8 mouse cellular contexts compared by ENCODE assay signal in genomic region chr10:109920607-109921187, GRCm38 (mm10).
DNase-seq lines count a peak whose midpoint lies in the region; ATAC-seq and TF ChIP-seq lines count a peak whose summit lies in the region.

No protein-coding gene starts in this region.

- H3K79me2 ChIP-seq in C2C12 (ENCODE audit: control insufficient read depth, insufficient read depth) (no peaks in the 10 kb centered on the region), myocyte (ENCODE audit: control insufficient read depth, insufficient read depth) (no peaks in the 10 kb centered on the region)

- H3K27me3 ChIP-seq in C2C12 (ENCODE audit: control insufficient read depth, insufficient read depth, insufficient read length) (no peaks in the 10 kb centered on the region), myocyte (ENCODE audit: control insufficient read depth, insufficient read depth, insufficient read length) (no peaks in the 10 kb centered on the region)
- H3K27me3 ChIP-seq in embryonic facial prominence, embryonic 14.5 days (replicated peaks; ENCODE audit: control insufficient read depth, insufficient read depth, low read length) = no peaks in the 10 kb centered on the region
- H3K27me3 ChIP-seq in heart, embryonic 12.5 days (replicated peaks) = no peaks in the 10 kb centered on the region
- no peaks in the 10 kb centered on the region for H3K27me3 ChIP-seq in limb, embryonic 15.5 days

- H3K27ac ChIP-seq in embryonic facial prominence, embryonic 14.5 days (replicated peaks; ENCODE audit: low read depth, low read length) = no peak overlapping the region
- no peak overlapping the region for H3K27ac ChIP-seq in heart, embryonic 12.5 days (ENCODE audit: poor library complexity, severe bottlenecking)
- no peak overlapping the region for H3K27ac ChIP-seq in limb, embryonic 15.5 days

- H3K4me3 ChIP-seq in C2C12 (ENCODE audit: insufficient read depth, poor library complexity, severe bottlenecking) (no peak overlapping the region), myocyte (no peak overlapping the region)
- H3K4me3 ChIP-seq in embryonic facial prominence, embryonic 14.5 days (ENCODE audit: low read depth, low read length) = peak overlapping the region; percentile 16; the same call in 1 of the 2 replicates
- no peak overlapping the region for H3K4me3 ChIP-seq in heart, embryonic 12.5 days
- H3K4me3 ChIP-seq in limb, embryonic 15.5 days = no peak overlapping the region

- H3K36me3 ChIP-seq in C2C12 (ENCODE audit: control insufficient read depth, insufficient read depth) (no peaks in the 10 kb centered on the region), myocyte (ENCODE audit: control insufficient read depth, insufficient read depth) (no peaks in the 10 kb centered on the region)
- no peaks in the 10 kb centered on the region for H3K36me3 ChIP-seq in embryonic facial prominence, embryonic 14.5 days (ENCODE audit: control insufficient read depth, insufficient read depth, low read length)
- no peaks in the 10 kb centered on the region for H3K36me3 ChIP-seq in heart, embryonic 12.5 days
- no peaks in the 10 kb centered on the region for H3K36me3 ChIP-seq in limb, embryonic 15.5 days

- peak; percentile 29 for TF ChIP-seq CTCF in C2C12 (IDR thresholded peaks at IDR 0.05; ENCODE audit: control insufficient read depth, insufficient read depth, insufficient read length)

- no peak for TF ChIP-seq POLR2A in myocyte (IDR thresholded peaks at IDR 0.05; ENCODE audit: insufficient read length, low read depth)

- H3K4me2 ChIP-seq in embryonic facial prominence, embryonic 14.5 days (ENCODE audit: low read depth, low read length) = peak overlapping the region; percentile 54
- H3K4me2 ChIP-seq in heart, embryonic 12.5 days = no peak overlapping the region
- peak overlapping the region; percentile 13; the same call in 1 of the 2 replicates for H3K4me2 ChIP-seq in limb, embryonic 15.5 days
- H3K4me2 ChIP-seq in myocyte (ENCODE audit: low read depth) = peak overlapping the region; percentile 38

- peak; percentile 66 to 73 for DNase-seq in adrenal gland, postnatal 36 days
- DNase-seq in embryonic facial prominence, embryonic 14.5 days (ENCODE audit: low spot score) = peak; percentile 88
- DNase-seq in kidney, adult 9 months = peak; percentile 64
- DNase-seq in urinary bladder, adult 2 months (ENCODE audit: low spot score) = peak; percentile 26

- WGBS in embryonic facial prominence, embryonic 14.5 days = 10% methylated on average over 6 of the region's 6 CpGs
- 15% methylated on average over 6 of the region's 6 CpGs for WGBS in heart, embryonic 12.5 days
- WGBS in limb, embryonic 15.5 days = 10% methylated on average over 6 of the region's 6 CpGs

- no peaks in the 10 kb centered on the region for H3K9me3 ChIP-seq in embryonic facial prominence, embryonic 14.5 days (ENCODE audit: control insufficient read depth, low read length)
- no peaks in the 10 kb centered on the region for H3K9me3 ChIP-seq in heart, embryonic 12.5 days (replicated peaks)
- H3K9me3 ChIP-seq in limb, embryonic 15.5 days = no peaks in the 10 kb centered on the region

- no peaks in the 10 kb centered on the region for H3K79me3 ChIP-seq in C2C12 (ENCODE audit: low read depth)

- peaks cover 5% of the 10 kb centered on the region for H3K4me1 ChIP-seq in embryonic facial prominence, embryonic 14.5 days (ENCODE audit: control insufficient read depth, insufficient read depth, low read length)
- H3K4me1 ChIP-seq in heart, embryonic 12.5 days (replicated peaks) = no peaks in the 10 kb centered on the region
- no peaks in the 10 kb centered on the region; the same call in 1 of the 2 replicates for H3K4me1 ChIP-seq in limb, embryonic 15.5 days

- peak; percentile 84 for ATAC-seq in embryonic facial prominence, embryonic 14.5 days (ENCODE audit: low read depth)
- ATAC-seq in heart, embryonic 12.5 days (ENCODE audit: insufficient number of reproducible peaks, low FRiP score) = peak; percentile 68
- ATAC-seq in limb, embryonic 15.5 days (ENCODE audit: insufficient number of reproducible peaks, low FRiP score, low TSS enrichment, low read depth) = no peak

- no peak overlapping the region for H3K9ac ChIP-seq in embryonic facial prominence, embryonic 14.5 days (ENCODE audit: low read depth, low read length)
- H3K9ac ChIP-seq in heart, embryonic 12.5 days = no peak overlapping the region
- H3K9ac ChIP-seq in limb, embryonic 15.5 days = no peak overlapping the region

- no peak overlapping the region for H3ac ChIP-seq in C2C12 (ENCODE audit: control insufficient read depth, insufficient read length, low read depth)
- no peak overlapping the region for H3ac ChIP-seq in myocyte (ENCODE audit: control insufficient read depth, insufficient read length)

TF ChIP-seq in C2C12, 6 proteins besides CTCF, POLR2A, EP300 and RAD21:
- no peak for TF ChIP-seq CEBPB (IDR thresholded peaks at IDR 0.05; ENCODE audit: low read depth)
- TF ChIP-seq MYOG (IDR thresholded peaks at IDR 0.05; ENCODE audit: control insufficient read depth, extremely low read depth, insufficient read length) = no peak
- no peak for TF ChIP-seq MYOD1 (IDR thresholded peaks at IDR 0.05; ENCODE audit: control insufficient read depth, insufficient read length, low read depth)
- no peak for TF ChIP-seq MAX (IDR thresholded peaks at IDR 0.05)
- no peak for TF ChIP-seq FOSL1 (IDR thresholded peaks at IDR 0.05; ENCODE audit: insufficient read depth, low read length, poor library complexity, severe bottlenecking)
- TF ChIP-seq USF1 (IDR thresholded peaks at IDR 0.05; ENCODE audit: low read depth) = no peak

TF ChIP-seq in myocyte, 11 proteins besides CTCF, POLR2A, EP300 and RAD21:
- no peak for TF ChIP-seq TCF3 (IDR thresholded peaks at IDR 0.05; ENCODE audit: insufficient read length, low read depth)
- no peak for TF ChIP-seq TCF12 (IDR thresholded peaks at IDR 0.05; ENCODE audit: insufficient read depth, poor library complexity, severe bottlenecking)
- no peak for TF ChIP-seq POLR2AphosphoS2 (IDR thresholded peaks at IDR 0.05; ENCODE audit: insufficient read length, low read depth)

Comparison
In these comparisons a context has a peak if more than half of its experiments do, and no peak if none do; other contexts are left out.
1. DNase-seq: peak in every context shown above with its lines; median percentile 88 in embryonic facial prominence, embryonic 14.5 days; 70 in adrenal gland, postnatal 36 days; 64 in kidney, adult 9 months; 26 in urinary bladder, adult 2 months.